Mouse (Mus musculus): ENCODE measurements around the gene Nol4l. TPM values are rescaled to one million over a fixed set of nuclear protein-coding genes. Genes with fewer than 3 reads are reported as not detected.
"Not testable (repeated sequence)": the region's sequence is repeated elsewhere in the genome, so short reads cannot be mapped to it uniquely, and the experiment has no call there.

Nol4l gene
- total RNA-seq, 2 experiments from 2014 or later: 44.0 to 55.2 TPM

DNA sequence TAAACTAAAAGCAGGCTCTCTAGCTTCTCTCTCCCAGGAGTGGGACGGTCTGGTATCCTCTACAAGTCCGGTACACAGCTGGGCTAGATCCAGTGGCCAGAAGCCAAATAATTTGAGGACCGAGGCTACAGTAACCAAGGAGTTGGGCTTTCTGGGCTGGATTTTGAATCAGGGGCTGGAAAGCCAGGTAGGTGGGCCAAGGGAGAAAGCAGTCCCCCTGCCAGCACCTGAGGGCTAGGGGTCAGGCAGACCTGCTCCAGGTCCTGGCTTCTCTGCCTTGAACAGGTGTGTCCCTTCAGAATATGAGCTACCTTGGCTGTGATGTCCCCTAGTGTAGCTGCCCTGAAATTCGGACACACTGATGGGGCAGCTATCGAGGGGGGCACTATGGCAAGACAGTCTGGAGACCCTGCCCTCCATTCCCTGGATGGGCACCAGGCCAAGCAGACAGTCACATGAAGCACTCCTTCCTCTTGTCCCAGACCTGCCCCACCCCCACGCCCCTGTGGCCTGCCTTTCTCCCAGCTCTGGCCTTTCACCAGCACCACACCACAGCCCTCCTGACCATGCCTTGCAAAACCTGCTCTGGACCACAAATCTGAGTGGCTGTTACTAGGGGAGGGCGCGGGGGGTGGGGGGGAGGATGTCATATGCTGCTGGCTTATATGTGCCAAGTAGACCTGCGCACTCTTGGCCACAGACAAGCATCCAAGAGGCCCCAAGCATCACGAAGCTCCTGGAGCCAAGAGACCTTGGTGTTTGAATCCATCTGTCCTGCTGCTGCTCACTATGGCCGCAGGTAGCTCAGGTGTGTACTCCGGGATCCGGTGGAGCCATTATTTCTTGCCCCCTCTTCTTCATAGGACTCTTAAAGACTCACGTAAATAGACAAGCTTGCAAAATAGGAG lies 17.1 kb downstream of the Nol4l start:
- no peak for DNase-seq (ENCODE audit: low spot score in 2 of 2)

GRCm38 (mm10) chr2:153511562-153511961 lies 18.2 kb downstream of the Nol4l start:
- DNase-seq (ENCODE audit: low spot score in 2 of 2): no peak

DNA sequence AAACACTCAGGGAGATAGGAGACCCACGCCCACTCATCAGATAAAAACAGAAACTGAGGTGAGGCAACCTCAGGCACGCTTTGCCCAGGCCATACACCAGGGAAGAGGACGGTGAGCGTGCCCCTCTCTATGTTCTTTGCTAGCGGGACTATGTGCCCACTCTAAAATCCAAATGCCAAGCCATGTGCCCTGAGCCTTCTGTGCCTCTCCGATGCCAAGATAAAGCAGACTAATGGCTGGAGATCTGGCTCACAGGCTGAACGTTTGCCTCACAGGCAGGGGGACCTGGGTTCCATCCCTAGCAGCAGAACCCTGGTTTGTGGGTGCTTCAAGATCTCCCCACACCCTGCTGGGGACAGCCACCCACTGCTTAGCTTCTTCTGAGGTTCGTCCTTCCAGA lies 19.6 kb downstream of the Nol4l start:
- DNase-seq (ENCODE audit: low spot score in 2 of 2): no peak

DNA sequence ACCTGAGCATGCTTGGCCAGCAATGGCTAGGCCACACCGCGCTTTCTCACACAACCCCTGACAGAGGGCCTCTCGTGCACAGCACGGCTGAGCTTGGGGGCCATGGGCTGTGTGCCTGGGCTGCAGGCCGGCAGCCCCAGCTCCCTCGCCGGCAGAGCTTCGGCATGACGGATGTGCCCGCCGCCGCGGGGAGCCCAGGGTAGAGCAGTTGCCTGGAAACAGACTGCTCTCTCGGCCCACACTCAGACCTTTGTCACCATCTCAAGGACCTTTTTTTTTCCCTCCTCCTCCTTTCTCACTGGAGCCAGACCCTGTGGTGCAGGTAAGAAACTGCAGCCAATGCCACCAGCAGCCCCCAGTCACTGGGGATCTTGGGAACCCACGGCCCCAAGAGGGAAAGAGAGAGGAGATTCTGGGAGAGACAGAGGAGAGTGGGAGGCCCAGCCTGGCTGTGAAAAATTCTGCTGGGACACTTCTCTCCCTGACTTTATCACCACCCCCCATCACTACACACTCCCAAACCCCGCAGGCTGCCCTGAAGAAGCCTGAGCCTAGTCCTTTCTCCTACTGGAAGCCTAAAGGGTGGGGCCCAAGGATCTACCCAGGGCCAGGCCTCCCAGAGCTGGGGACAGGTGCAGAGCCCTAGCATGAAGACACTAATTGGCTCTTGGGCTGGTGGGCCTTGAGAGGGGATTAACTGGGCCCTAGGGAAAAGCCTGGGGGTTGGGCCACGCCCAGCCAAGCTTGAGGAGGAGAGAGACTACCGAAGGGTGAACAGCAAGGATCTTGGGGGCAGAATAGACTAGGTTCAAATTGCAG lies 20.4 kb downstream of the Nol4l start:
- peak in 1 of 2 experiments; percentile 63 for DNase-seq (ENCODE audit: low spot score in 2 of 2)

DNA sequence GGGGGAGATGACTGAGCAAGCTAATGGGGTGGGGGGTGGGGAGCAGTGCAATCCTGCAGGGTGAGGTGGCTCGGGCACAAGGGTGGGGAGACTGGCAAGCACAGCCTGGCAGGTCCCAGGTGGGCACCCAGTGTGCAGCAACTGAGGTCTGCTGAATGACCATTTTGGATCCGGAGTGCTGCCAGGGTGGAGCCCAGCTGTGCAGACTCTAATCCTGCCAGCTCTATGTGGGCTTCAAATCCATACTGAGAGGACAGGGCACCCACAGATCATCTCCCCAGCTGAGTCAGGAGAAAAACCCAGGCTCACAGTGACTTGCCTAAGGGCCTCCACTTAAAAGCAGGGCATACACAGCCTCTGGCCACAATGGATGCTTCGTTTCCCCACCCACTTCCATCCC lies 21.4 kb downstream of the Nol4l start:
- no peak for DNase-seq (ENCODE audit: low spot score in 2 of 2)

DNA sequence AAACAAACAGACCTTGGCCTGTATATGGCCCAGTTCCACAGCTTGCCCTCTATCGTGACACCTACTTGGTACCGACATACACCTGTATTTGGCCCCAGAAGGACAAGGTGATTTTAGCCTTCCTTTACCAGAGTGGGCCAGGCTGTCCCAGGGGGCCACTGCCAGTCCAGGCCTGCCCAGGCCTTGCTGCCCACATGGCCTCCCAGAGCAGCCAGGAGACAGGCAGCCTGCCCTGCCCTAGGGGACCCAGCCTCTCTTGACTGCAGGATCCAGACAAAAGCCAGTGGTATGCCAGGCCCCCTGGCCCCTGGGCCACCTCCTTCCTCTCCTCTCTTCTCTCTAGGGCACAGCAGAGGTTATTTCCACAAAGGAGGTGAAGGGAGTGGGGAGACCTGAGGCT lies 21.8 kb downstream of the Nol4l start:
- DNase-seq (ENCODE audit: low spot score in 2 of 2): no peak

- no peak for DNase-seq (ENCODE audit: low spot score in 2 of 2)
Measured at GRCm38 (mm10) chr2:153506385-153506784, 23.4 kb downstream of the Nol4l start.

DNA sequence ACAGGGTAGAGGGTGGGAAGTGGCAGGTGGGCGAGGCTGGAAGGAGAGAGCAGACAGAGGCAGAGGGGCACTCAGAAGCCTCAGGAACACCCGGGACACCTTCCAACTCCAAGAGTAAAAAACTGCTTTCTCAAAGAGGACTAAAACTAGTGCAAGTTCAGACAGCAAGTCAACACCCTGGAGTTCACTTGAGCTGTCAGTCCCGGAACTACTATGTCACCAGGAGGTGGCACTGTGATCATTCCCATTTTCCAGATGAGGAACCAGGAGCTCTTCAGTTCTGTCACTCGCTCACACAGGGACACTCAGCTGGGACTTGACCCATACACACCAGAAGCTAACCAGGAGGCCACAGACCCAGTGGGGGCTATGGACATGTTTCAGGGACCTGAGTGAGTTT lies 30.6 kb downstream of the Nol4l start:
- no peak for DNase-seq (ENCODE audit: low spot score in 2 of 2)

DNA sequence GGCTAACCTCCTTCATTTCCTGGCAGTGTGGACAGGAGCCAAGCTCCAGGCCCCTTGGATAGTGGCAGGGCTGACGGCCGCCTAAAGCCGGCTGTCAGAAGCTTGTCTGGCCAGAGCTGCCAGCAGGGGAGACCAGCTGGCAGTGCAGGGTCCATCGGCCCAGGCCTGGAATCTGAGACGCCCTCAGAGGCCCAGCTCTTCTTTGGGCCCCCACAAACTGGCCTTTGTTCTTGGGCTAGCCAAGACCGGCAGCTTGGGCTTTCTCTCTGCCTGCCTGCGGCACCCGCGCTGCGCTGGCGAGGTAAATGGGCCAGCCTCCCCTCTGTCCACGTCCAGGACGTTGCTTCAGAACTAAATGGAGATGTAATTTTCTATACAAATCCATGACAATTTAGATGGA lies 32.9 kb downstream of the Nol4l start:
- no peak for DNase-seq (ENCODE audit: low spot score in 2 of 2)

GRCm38 (mm10) chr2:153496301-153496700 lies 33.5 kb downstream of the Nol4l start:
- DNase-seq (ENCODE audit: low spot score in 2 of 2): no peak

- no peak for DNase-seq (ENCODE audit: low spot score in 2 of 2)
Measured at GRCm38 (mm10) chr2:153495818-153496217, 34.0 kb downstream of the Nol4l start.

GRCm38 (mm10) chr2:153495391-153495790 lies 34.4 kb downstream of the Nol4l start:
- DNase-seq (ENCODE audit: low spot score in 2 of 2): not testable (repeated sequence)

DNA sequence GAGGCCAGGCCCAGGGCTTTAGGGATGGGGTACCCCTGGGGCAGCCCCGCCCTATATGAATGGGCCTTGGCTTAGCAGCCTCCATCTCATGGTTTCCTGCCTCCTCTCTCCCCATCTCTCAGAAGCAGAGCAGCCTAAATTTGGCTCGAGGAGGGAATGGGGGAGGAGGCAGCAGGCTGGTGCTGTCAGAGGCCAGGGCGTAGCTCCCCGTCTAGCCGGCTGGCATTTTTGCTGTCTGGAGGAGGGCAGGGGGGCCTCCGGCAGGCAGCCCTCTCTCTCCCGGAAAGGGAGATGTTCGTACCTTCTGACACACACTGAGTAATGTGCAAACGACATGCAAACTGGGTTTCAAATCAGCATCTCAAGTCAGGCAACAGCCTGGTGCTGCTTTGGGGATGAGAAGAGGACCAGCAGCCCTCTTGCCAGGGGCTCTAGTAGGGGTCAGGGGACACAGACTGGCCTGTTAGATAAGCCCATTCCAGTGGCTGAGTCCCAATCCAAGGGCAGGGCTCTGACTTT lies 35.4 kb downstream of the Nol4l start:
- DNase-seq (ENCODE audit: low spot score in 2 of 2): peak in 1 of 2 experiments; percentile 73

GRCm38 (mm10) chr2:153493781-153494292 lies 35.9 kb downstream of the Nol4l start:
- DNase-seq (ENCODE audit: low spot score in 2 of 2): no peak

- no peak for DNase-seq (ENCODE audit: low spot score in 2 of 2)
Measured at GRCm38 (mm10) chr2:153493393-153493731, 36.4 kb downstream of the Nol4l start.

GRCm38 (mm10) chr2:153492573-153493392 lies 37.0 kb downstream of the Nol4l start, which contains the start of gene 4930404H24Rik:
Gene 4930404H24Rik, plus strand, starts transcription at chr2:153492790.
- peak; percentile 67 to 76 for DNase-seq (ENCODE audit: low spot score in 2 of 2)

GRCm38 (mm10) chr2:153492179-153492517 lies 37.6 kb downstream of the Nol4l start:
- DNase-seq (ENCODE audit: low spot score in 2 of 2): no peak

DNA sequence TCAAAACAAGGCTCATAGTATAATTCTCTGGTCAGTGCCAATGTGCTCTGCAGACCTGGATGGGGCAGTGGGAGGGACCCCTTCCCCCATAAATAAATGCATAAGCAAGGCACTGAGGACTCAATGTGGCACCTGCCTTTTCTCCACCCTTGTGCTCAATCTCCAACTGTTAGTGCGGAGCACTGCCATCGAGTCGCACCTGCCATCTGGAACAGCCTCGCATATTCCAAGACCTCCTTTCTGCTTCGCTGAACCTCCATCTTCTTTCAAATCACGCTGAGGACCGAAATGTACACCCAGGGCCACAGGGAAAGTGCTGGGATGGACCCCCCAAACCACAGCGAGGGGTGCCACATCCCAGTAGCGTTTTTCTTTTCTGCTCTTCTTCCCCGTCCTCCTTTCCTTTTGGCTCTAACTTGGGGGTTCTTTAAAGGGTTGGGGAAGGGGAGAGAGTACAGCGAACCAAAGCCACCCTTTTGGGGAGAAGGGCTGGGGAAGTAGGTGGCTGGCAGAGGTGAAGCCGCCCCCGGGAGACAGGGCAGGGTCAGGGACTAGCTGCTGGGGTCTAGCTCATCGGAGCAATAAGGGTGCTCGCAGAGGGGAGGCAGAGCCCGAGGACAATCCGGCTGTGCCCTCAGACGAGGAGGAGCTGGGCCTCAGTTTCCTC lies 38.1 kb downstream of the Nol4l start:
- DNase-seq (ENCODE audit: low spot score in 2 of 2): no peak

DNA sequence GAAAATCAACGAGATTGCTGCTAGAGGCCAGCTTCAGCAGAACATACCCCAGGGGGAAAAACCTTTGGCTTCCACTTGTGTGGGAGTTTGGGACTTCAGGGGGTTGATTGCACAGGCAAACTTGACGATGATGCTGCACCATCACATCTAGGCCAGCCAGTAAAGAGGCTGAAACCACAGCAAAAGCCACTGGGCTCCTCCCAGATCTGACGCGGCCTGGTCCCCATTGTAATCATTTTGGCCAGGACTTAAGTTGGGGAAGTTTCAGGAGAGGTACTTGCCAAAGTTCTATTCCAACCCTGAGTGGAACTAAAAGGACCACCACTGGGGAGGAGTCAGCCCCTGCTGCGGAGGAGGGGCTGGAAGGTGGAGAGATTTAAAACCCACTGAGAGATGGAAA lies 38.8 kb downstream of the Nol4l start:
- DNase-seq (ENCODE audit: low spot score in 2 of 2): no peak

DNA sequence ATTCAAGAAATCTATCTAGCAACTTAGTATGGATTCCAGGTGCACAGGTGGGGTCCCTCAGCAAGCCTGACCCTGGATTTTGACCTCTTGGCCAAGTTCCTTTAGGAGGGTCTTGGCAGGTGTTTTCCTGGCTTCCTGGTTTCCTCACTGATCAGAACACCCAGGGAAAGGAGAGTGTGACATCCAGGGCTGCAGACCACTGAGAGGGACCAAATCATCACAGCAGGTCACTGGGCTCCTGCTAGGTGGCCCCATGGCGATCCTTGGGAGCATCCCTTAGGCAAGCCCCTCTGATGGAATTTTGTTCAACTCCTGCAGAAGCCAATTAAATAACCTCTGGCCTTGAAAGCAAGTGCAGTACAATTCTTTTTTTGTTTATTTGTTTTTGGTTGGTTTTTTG lies 39.7 kb downstream of the Nol4l start:
- no peak for DNase-seq (ENCODE audit: low spot score in 2 of 2)

Data from left cerebral cortex, adult 18-20 months (tissue).